In the genomic region with DNA sequence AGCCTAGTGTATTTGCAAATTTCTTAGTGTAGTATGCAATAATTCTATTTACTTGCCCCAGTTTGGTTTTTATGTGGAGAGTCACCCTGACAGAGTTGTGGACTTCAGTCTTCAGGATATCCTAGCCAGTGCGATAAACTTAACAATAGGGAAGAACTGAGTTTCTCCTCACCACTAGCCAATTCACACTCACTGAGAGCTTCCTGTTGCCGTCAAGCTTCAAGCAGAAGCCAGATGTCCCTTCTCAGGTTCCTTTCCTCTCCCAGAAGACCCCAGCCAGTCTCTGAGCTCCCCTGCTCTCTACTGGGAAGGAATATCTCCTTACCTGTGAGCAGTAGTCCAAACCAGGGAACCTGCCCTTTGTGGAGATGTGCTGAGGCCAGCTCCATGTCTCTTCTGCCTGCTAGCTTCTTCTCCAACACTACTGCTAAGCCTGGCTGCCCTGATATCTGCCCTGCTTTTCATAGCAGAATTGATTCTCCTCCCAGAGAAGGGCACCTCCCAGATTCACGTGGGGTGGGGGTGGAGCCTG, we compare ENCODE assay signal across 11 mouse cellular contexts. TPM values are rescaled to one million over a fixed set of nuclear protein-coding genes. Genes with fewer than 3 reads are reported as not detected.
"Had no signal": no experiment of that assay in that cellular context is flagged by ENCODE, and none has a peak within 500 bp of the region (broad histone marks: within the 10 kb centered on the region; RNA-seq: fewer than 3 reads in every experiment).

A gene (minus strand): TSS at position 482 of the 532 bp plus-strand sequence.

RNA-seq across cellular contexts. Expression of the gene that starts here (rescaled TPM):
- polyA plus RNA-seq: kidney, embryonic 16.5 days; limb, embryonic 10.5 days; liver, embryonic 12.5 days; liver, embryonic 15.5 days; midbrain, embryonic 10.5 days; midbrain, embryonic 13.5 days; midbrain, embryonic 16.5 days; neural tube, embryonic 11.5 days; stomach, embryonic 14.5 days; stomach, postnatal 0 days; thymus, postnatal 0 days had no signal
